25 mouse cellular contexts compared by ENCODE assay signal in genomic region chr11:102442089-102442488, GRCm38 (mm10).
"Had no signal": no experiment of that assay in that cellular context is flagged by ENCODE, and none has a peak within 500 bp of the region (broad histone marks: within the 10 kb centered on the region; RNA-seq: fewer than 3 reads in every experiment).

No protein-coding gene starts in this region.

- H3K27me3 ChIP-seq: hindbrain, embryonic 15.5 days had no signal

- H3K9ac ChIP-seq: heart, embryonic 12.5 days; hindbrain, embryonic 13.5 days; hindbrain, embryonic 15.5 days; kidney, embryonic 15.5 days; limb, embryonic 13.5 days; limb, embryonic 15.5 days; liver, embryonic 12.5 days; liver, embryonic 14.5 days had no signal

- DNase-seq: gastrocnemius, postnatal 14 days; gastrocnemius, postnatal 36 days; heart, adult 18-20 months; heart, postnatal 10 days; heart, postnatal 36 days; kidney, adult 11 months; kidney, adult 2 months; kidney, adult 9 months; kidney, postnatal 14 days; kidney, postnatal 36 days; layer of hippocampus, adult 9-11 months; layer of hippocampus, postnatal 36 days; left cerebral cortex, postnatal 4 days had no signal

- H3K4me2 ChIP-seq: heart, embryonic 12.5 days; hindbrain, embryonic 13.5 days; hindbrain, embryonic 15.5 days; kidney, embryonic 15.5 days; limb, embryonic 13.5 days; limb, embryonic 15.5 days; liver, embryonic 12.5 days had no signal

- ATAC-seq: hindbrain, postnatal 0 days; intestine, embryonic 16.5 days; liver, embryonic 12.5 days had no signal

- H3K4me3 ChIP-seq: heart, embryonic 10.5 days; heart, embryonic 12.5 days; hindbrain, embryonic 13.5 days; hindbrain, embryonic 15.5 days; kidney, embryonic 15.5 days; limb, embryonic 13.5 days; limb, embryonic 15.5 days; liver, embryonic 12.5 days had no signal

- H3K27ac ChIP-seq: heart, embryonic 10.5 days; hindbrain, embryonic 13.5 days; hindbrain, embryonic 15.5 days; hindbrain, postnatal 0 days; kidney, embryonic 15.5 days; kidney, postnatal 0 days; limb, embryonic 13.5 days; limb, embryonic 15.5 days; liver, embryonic 12.5 days; liver, embryonic 14.5 days had no signal

- H3K9me3 ChIP-seq: heart, embryonic 10.5 days; heart, embryonic 12.5 days; hindbrain, embryonic 13.5 days; hindbrain, embryonic 15.5 days; kidney, embryonic 15.5 days; limb, embryonic 13.5 days; limb, embryonic 15.5 days; liver, embryonic 12.5 days had no signal
